Mouse (Mus musculus) liver, adult 2 months (tissue): Measurements from ENCODE around the gene Tanc1. TPM values are rescaled to one million over a fixed set of nuclear protein-coding genes. Genes with fewer than 3 reads are reported as not detected.

Experiments used
- DNase-seq: peaks from one replicate; pipeline ENCODE4 v3.0.0-alpha.2; 2011; ENCODE audit warnings: low read depth, low spot score; ENCODE audit errors: extremely low read depth
- H3K27ac ChIP-seq: fragments of 200-500 bp; replicated peaks from 2 replicates; pipeline ENCODE4 v1.5.1; 2012; ENCODE audit warnings: low read depth, mild to moderate bottlenecking, control low read depth, inconsistent platforms, low read length; ENCODE audit not compliant: insufficient read depth
- H3K27me3 ChIP-seq: fragments of 200-500 bp; 2 replicates; pipeline ENCODE4 v1.6.1; 2012; ENCODE audit warnings: mild to moderate bottlenecking, moderate library complexity, low read length, inconsistent platforms; ENCODE audit not compliant: control insufficient read depth, insufficient read depth
- H3K36me3 ChIP-seq: fragments of 200-500 bp; 2 replicates; pipeline ENCODE4 v1.6.1; 2012; ENCODE audit warnings: low read length, inconsistent platforms; ENCODE audit not compliant: control insufficient read depth, insufficient read depth
- H3K4me1 ChIP-seq: fragments of 200-500 bp; 2 replicates; pipeline ENCODE4 v1.6.1; 2011; ENCODE audit warnings: low read length; ENCODE audit not compliant: control insufficient read depth, insufficient read depth
- H3K4me3 ChIP-seq: fragments of 200-500 bp; 2 replicates; pipeline ENCODE4 v1.5.1; 2011; ENCODE audit warnings: low read depth, mild to moderate bottlenecking, control low read depth, low read length, moderate library complexity; ENCODE audit not compliant: insufficient read depth
- H3K79me2 ChIP-seq: fragments of 200-500 bp; 2 replicates; pipeline ENCODE4 v1.6.1; 2012; ENCODE audit warnings: inconsistent platforms, mild to moderate bottlenecking, low read length, moderate library complexity; ENCODE audit not compliant: control insufficient read depth, insufficient read depth
- H3K9ac ChIP-seq: fragments of 200-500 bp; 2 replicates; pipeline ENCODE4 v1.6.1; 2012; ENCODE audit warnings: low read depth, mild to moderate bottlenecking, control low read depth, inconsistent platforms, low read length
- CTCF ChIP-seq: fragments of 200-500 bp; IDR thresholded peaks from 2 replicates; pipeline ENCODE4 v1.5.1; 2011; ENCODE audit warnings: low read depth, low read length, control low read depth
- POLR2A ChIP-seq: fragments of 200-500 bp; IDR thresholded peaks from 2 replicates; pipeline ENCODE4 v1.6.1; 2011; ENCODE audit warnings: low read length, control low read depth; ENCODE audit not compliant: insufficient read depth; ENCODE audit errors: extremely low read depth
- WGBS: fragments of 180-500 bp; shearing (Covaris S2); methylation state at CpG from one replicate; pipeline ENCODE4 v1.1.7; 2018; 5-methylcytosine and 5-hydroxymethylcytosine counted together
- polyA plus RNA-seq: library from polyadenylated mRNA; depleted of rRNA; stranded (reverse); fragments of >200 nt; gene quantifications from 2 replicates; pipeline ENCODE4 v1.2.3, GENCODE M21; 2012
- total RNA-seq: library from RNA; depleted of rRNA; stranded (reverse); fragments of >200 nt; gene quantifications from 2 replicates; pipeline ENCODE4 v1.2.3, GENCODE M21; 2014

The Tanc1 gene
- total and polyA plus RNA-seq, 2 experiments, result 2.7 to 5.0 TPM

DNA sequence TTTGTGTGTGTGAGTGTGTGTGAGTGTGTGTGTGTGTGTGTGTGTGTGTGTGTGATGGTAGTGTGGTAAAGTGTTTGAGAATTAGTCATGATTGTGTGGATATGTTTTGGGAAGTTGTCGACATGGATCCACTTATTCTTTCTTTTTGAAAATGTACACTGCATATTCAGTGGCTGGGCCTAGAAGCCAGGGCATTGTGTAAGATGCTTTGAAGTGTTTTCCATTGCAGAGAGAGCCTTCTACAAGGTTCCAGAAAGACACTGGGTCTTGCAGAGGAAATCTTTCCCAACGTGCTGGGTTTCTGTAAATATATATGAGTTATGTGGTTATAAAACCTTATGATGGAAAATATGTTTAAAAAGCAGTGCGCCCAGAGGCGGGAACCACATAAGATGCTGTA is 108.0 kb downstream of the Tanc1 start:
- H3K79me2 ChIP-seq, result no peaks in the 10 kb centered on the region
- H3K4me1 ChIP-seq, result no peaks in the 10 kb centered on the region
- no peak overlapping the region for H3K4me3 ChIP-seq
- no peak for DNase-seq
- H3K27ac ChIP-seq, result no peak overlapping the region
- no peaks in the 10 kb centered on the region for H3K27me3 ChIP-seq
- TF ChIP-seq POLR2A (no peak), CTCF (no peak)
- no peak overlapping the region for H3K9ac ChIP-seq
- H3K36me3 ChIP-seq, result no peaks in the 10 kb centered on the region
- 92% methylated on average over 4 of the region's 4 CpGs for WGBS

DNA sequence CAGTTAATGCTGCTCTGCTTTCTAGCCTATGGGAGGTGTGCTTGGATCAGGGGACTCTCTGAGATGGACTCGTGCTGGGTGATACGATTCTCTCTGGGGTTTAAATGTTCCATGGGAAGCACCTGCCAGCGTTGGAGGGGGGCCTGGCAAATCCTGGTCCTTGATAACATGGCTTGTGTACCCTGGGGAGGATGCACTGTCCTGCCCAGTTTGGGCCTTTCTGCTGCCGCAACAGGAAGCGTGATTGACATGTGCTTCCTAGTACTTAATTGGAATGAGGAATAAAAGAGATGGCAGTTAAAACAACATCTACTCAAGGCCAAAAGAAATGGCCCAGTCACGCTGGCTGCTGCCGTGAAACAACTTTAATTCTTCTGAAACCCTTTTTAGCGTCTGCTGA is 109.3 kb downstream of the Tanc1 start:
- no peaks in the 10 kb centered on the region for H3K36me3 ChIP-seq
- H3K9ac ChIP-seq, result no peak overlapping the region
- 68% methylated on average over 8 of the region's 8 CpGs for WGBS

DNA sequence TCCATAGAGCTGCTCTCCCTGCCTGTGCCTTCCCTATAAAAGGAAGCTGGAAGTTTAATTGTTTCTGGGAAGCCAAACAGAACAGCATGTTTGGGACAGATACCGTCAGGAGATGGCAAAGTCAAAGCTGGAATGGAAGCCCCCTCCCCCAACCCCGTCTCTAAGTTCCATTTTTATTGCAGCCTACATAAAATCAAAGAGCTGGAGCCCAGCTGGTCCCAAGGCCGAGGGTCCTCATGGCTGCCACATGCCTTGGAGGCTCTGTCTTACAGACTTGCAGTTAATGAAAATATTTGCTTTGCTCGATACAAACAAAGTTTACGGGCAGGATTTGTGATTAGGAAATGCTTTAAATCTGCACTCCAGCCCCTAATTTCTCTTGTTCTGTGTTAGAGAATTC is 109.9 kb downstream of the Tanc1 start:
- H3K9ac ChIP-seq, result no peak overlapping the region
- DNase-seq, result no peak
- TF ChIP-seq CTCF, result no peak
- no peak for TF ChIP-seq POLR2A
- no peaks in the 10 kb centered on the region for H3K79me2 ChIP-seq
- no peak overlapping the region for H3K27ac ChIP-seq
- no peaks in the 10 kb centered on the region for H3K27me3 ChIP-seq
- H3K4me1 ChIP-seq, result no peaks in the 10 kb centered on the region
- H3K4me3 ChIP-seq, result no peak overlapping the region
- 58% methylated on average over 5 of the region's 5 CpGs for WGBS
- no peaks in the 10 kb centered on the region for H3K36me3 ChIP-seq

More for the DNA sequence above, 109.3 kb downstream of the Tanc1 start:
- H3K27ac ChIP-seq, result no peak overlapping the region
- DNase-seq, result no peak
- no peak overlapping the region for H3K4me3 ChIP-seq
- no peaks in the 10 kb centered on the region for H3K4me1 ChIP-seq
- H3K79me2 ChIP-seq, result no peaks in the 10 kb centered on the region
- H3K27me3 ChIP-seq, result no peaks in the 10 kb centered on the region
- TF ChIP-seq POLR2A, result no peak
- no peak for TF ChIP-seq CTCF

DNA sequence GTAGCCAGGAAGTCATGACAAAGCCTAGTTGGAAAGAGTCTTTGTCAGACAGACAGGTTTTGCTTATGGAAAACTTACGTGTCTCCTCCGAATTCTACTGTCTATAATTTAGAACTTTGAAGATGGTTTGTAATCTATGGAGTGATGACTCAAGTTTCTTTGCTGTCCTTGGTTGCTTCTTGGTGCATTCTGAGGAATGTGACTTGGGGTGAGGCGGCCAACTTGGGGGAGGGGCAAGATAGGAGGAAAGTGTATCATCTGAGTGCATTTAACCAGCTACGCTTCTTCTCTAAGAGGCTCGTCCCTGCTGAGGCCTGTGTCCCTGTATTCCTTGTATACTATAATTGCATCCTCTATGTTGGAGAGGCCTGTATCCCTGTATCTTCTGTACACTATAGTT is 111.5 kb downstream of the Tanc1 start:
- Histone ChIP-seq H3K79me2 (no peaks in the 10 kb centered on the region), H3K27me3 (no peaks in the 10 kb centered on the region), H3K4me3 (no peak overlapping the region), H3K9ac (no peak overlapping the region), H3K27ac (no peak overlapping the region), H3K4me1 (no peaks in the 10 kb centered on the region), H3K36me3 (no peaks in the 10 kb centered on the region)
- no peak for DNase-seq
- TF ChIP-seq POLR2A, result no peak
- no peak for TF ChIP-seq CTCF
- 95% methylated on average over 5 of the region's 5 CpGs for WGBS

DNA sequence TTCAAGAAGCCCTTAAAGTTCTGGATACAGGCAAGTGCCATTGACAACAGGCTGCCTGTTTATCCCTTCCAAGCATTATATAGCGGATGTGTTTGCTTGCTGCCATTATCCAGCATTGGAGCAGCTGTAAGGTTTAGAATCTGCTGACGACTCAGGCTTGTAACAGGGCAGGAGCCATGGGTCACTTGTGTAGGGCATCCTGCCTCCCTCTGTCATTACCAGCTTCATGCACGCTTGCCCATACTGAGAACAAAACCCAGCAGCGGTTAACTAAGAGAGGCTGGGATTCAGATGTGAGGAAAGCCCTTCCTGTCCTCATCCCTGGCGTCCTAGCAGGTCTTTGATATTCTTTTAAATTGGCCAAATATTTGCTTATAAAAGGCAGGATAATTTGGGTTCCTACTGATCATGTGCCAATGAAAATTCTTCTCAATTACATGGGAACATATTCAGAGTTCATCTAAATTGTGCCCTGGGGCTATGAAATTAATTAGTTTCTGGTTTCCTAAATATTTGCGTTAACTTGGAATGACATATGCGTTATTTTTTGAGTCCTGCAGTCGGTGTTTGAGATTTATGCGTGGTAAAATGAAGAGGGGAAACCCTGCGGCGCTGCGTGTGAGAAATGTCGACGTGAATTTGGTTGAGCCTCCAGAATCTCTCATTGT is 113.8 kb downstream of the Tanc1 start:
- Histone ChIP-seq H3K79me2 (peaks cover 3% of the 10 kb centered on the region; the same call in 1 of the 2 replicates), H3K4me1 (no peaks in the 10 kb centered on the region), H3K36me3 (no peaks in the 10 kb centered on the region), H3K27ac (peak overlapping the region; percentile 44; the same call in 1 of the 2 replicates), H3K9ac (no peak overlapping the region), H3K4me3 (no peak overlapping the region), H3K27me3 (no peaks in the 10 kb centered on the region)
- peak; percentile 15 for DNase-seq
- WGBS, result 78% methylated on average over 14 of the region's 14 CpGs
- TF ChIP-seq CTCF, result no peak
- no peak for TF ChIP-seq POLR2A

DNA sequence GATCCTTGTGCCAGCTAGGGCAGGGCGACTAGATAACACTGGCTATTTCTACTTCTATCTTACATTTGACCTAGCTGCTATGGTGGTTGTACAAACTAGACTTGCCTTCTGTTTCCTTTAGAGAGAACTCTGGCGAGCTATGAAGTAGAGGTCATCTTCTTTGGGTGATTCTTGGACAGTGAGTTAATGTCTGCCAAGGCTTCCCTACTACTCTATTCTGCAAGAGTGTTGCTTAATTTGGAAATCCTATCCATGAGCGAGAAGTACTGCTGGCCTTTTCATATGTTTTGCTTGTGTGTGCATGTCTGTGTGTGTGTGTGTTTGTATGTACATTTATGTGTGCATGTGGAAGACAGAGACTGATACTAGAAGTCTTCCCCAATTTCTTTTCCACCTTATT is 120.0 kb downstream of the Tanc1 start:
- 88% methylated on average over 3 of the region's 3 CpGs for WGBS
- Histone ChIP-seq H3K4me1 (no peaks in the 10 kb centered on the region), H3K27me3 (no peaks in the 10 kb centered on the region), H3K4me3 (no peak overlapping the region), H3K9ac (no peak overlapping the region), H3K79me2 (peaks cover 6% of the 10 kb centered on the region; the same call in 1 of the 2 replicates), H3K27ac (no peak overlapping the region), H3K36me3 (no peaks in the 10 kb centered on the region)
- no peak for DNase-seq
- TF ChIP-seq POLR2A, result no peak
